Mouse (Mus musculus) v-Abl transformed pro-B cells (cell line): ENCODE results near the gene Braf.

Source experiments
- in situ Hi-C, 2 experiments: fragments of 400-800 bp; cut with MboI; formaldehyde crosslinking; loops; one replicate each; pipeline ENCODE4 v1.15.1; 2025; ENCODE audit not compliant: unreplicated experiment in 2 of 2

Braf gene

GRCm38 (mm10) chr6:39611296-39611695, 114.0 kb downstream of the Braf start:
- in situ Hi-C loops = loop anchor here (5.0 to 25.0 kb wide), 2 partner anchors 116 to 851 kb away; partner anchors contain the start of genes Braf (in 1 of the 2) and Ssbp1 (in 1 of the 2)

GRCm38 (mm10) chr6:39610207-39610606, 115.1 kb downstream of the Braf start:
- in situ Hi-C loops = loop anchor here (5.0 to 25.0 kb wide), 2 partner anchors 117 to 852 kb away; partner anchors contain the start of genes Braf (in 1 of the 2) and Ssbp1 (in 1 of the 2)

DNA sequence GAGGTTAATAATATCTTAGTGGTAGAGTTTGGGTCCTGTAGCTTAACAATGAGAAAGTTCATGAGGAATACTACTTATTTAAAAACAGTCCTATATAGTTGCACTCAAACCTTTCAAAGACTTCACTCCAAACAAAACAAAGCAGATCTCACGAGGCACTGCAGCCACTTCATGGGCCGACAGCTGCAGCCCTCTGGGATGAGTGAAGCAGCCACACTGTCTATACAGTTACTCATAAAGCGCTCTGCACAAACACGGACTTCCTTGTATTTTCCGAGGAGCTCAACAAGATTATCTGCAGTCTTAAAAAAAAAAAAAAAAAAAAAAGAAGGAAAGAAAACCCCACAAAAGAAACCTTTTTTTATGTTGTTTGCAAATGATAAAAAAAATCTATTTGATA, 117.9 kb downstream of the Braf start:
- in situ Hi-C loops = loop anchor here in 1 of 2 experiments (25.0 kb wide), 1 partner anchor 855 kb away; the partner anchor contains the start of gene Ssbp1

- in situ Hi-C loops = loop anchor here in 1 of 2 experiments (25.0 kb wide), 1 partner anchor 855 kb away; the partner anchor contains the start of gene Ssbp1
These were observed 118.4 kb downstream of the Braf start for GRCm38 (mm10) chr6:39606862-39607261.

GRCm38 (mm10) chr6:39606056-39606455, 119.2 kb downstream of the Braf start:
- in situ Hi-C loops = loop anchor here in 1 of 2 experiments (25.0 kb wide), 1 partner anchor 856 kb away; the partner anchor contains the start of gene Ssbp1

- in situ Hi-C loops = loop anchor here in 1 of 2 experiments (25.0 kb wide), 1 partner anchor 858 kb away; the partner anchor contains the start of gene Ssbp1
These were observed 120.7 kb downstream of the Braf start for GRCm38 (mm10) chr6:39604565-39604964.

GRCm38 (mm10) chr6:39601828-39602227, 123.4 kb downstream of the Braf start:
- in situ Hi-C loops = loop anchor here in 1 of 2 experiments (25.0 kb wide), 1 partner anchor 860 kb away; the partner anchor contains the start of gene Ssbp1

DNA sequence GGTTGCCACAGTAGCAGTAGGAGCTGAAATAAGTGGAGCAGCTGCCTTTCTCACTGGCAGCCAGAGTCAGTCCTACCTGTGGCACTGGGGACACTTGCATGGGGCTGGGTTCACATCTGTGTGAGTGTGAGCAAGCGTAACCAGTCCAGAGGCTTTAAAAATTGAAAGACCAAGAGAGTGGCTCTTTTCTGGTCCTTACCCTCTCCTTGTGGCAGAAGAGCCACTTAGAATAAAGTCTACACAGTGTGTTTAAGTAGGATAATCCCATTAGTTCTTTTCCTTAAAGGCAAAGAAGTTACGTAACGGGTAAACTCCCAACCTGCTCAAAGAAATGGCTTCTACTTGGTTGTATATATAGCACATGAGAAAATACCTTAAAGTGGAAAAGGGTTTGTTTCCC, 124.4 kb downstream of the Braf start:
- in situ Hi-C loops = loop anchor here in 1 of 2 experiments (25.0 kb wide), 1 partner anchor 861 kb away; the partner anchor contains the start of gene Ssbp1

- in situ Hi-C loops = no loop called here
These were observed 132.7 kb downstream of the Braf start, which contains the start of gene Ndufb2 for GRCm38 (mm10) chr6:39592401-39593214. Gene Ndufb2 (plus strand): TSS chr6:39592574.

GRCm38 (mm10) chr6:39591481-39591880, 133.8 kb downstream of the Braf start:
- in situ Hi-C loops = no loop called here

DNA sequence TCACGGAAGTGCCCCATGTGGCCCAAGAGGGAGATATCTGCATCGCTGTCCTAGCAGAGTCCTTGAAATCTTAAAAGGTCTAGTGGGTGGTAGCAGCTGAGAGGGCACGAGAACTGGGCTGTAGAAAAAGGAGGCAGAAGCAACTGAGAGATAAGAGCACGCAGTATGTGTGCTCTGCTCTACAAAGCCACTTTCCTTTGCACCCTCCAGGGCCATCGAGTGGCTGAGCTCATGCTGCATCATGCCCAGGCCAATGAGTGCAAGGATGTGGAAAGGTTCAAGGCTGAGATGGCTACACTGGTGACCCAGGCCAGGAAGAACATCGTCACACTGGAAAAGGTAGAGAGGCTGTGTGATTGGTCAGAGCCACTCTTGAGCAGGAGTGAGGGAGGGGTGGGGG, 139.7 kb downstream of the Braf start, which contains the start of gene Gm42420:
Gene Gm42420 (plus strand): TSS at position 237 of the 400 bp plus-strand sequence.
- in situ Hi-C loops = no loop called here

- in situ Hi-C loops = no loop called here
These were observed 144.0 kb downstream of the Braf start for GRCm38 (mm10) chr6:39581087-39581784.

DNA sequence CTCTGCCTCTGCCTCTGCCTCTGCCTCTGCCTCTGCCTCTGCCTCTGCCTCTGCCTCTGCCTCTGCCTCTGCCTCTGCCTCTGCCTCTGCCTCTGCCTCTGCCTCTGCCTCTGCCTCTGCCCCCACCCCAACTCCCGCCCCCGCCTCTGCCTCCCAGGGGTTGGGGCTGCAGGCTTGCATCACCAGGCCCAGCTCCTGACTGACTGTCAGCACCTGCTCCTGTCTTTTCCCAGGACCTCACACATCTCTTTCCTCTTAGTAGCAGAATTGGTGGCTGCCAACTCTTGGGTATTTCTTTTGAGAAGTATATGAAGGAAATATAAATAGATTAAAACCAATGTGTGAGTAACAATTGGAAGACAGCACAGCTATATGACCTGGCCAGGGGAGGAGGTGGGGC, 144.7 kb downstream of the Braf start:
- in situ Hi-C loops = no loop called here

- in situ Hi-C loops = loop anchor here (10.0 kb wide), 2 partner anchors 145 to 745 kb away; partner anchors contain the start of genes Agk (in 1 of the 2) and Braf (in 1 of the 2)
These were observed 145.7 kb downstream of the Braf start for GRCm38 (mm10) chr6:39579552-39579951.

DNA sequence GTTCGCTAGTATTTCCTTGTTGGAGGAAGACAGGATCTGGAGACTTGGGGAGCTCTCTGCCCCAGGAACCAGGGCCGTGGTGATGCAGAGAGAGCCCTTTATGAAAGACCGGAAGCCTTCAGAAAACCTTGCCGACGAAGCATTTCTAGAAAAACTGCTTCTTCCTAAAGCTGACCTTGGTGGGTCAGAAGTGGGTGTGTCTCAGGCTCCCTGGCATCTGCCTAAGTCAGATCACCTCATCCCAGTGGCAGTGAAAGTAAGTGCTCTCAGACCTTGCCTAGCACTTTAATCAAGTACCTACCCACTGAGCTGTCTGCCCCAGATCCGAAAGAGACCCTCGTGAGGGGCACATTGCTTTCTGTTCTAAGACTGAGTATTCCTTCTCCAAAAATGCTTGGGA, 150.3 kb downstream of the Braf start:
- in situ Hi-C loops = loop anchor here (10.0 to 25.0 kb wide), 4 partner anchors 150 to 750 kb away; partner anchors contain the start of genes Agk (in 1 of the 2) and Braf (in 1 of the 2)

DNA sequence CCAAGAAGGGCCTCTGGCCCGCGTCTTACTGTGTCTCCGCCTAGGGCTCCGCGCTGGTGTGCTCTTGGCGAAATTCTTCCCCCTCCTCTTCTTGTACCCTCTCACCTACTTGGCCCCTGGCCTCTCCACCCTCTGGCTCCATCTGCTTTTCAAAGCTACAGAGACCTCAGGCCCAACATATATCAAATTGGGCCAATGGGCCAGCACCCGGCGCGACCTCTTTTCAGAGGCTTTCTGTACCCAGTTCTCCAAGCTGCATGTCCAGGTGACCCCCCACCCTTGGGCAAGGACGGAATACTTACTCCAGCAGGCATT, 150.8 kb downstream of the Braf start:
- in situ Hi-C loops = loop anchor here (10.0 to 25.0 kb wide), 4 partner anchors 150 to 750 kb away; partner anchors contain the start of genes Agk (in 1 of the 2) and Braf (in 1 of the 2)

DNA sequence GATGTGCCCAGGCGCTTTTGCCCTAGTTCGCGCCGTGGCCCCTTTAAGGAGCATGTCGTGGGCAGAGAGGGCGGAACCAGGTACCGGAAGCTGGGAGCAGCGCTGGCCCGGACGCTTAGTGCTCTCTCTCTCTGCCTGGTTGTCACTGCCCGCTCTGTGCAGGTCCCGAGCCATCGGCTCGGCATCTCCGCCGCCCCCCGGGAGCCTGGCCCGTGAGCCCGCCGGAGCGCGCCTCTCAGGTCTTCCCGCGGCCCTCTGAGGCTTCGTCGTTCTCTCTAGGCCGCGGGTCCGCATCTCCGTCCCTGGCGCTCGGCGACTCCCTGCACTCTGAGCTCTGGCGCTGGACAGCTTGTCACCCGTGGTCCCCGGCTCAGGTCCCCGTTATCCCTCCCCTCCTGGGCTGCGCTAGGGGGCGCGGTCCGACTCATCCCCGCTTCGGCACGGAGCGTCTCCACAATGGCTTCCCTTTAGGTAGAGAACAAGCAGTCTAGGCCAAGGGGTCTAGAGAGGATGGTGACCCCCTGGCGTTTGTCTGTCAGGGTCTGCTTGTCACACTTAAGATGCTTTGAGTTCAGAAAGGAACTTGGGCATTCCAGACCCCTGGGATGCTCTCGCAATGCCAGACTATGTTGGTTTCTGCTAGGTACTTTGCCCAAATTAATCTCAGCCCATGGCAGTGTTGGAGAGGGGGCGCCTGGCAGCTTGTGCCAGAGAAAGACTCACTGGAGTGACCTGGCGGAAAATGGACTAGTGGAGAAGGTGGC, 151.3 kb downstream of the Braf start, which contains the start of gene Adck2:
Gene Adck2 (plus strand): TSS at position 83 of the 764 bp plus-strand sequence.
- in situ Hi-C loops = loop anchor here (10.0 to 25.0 kb wide), 4 partner anchors 151 to 751 kb away; partner anchors contain the start of genes Agk (in 1 of the 2) and Braf (in 1 of the 2)

GRCm38 (mm10) chr6:39570426-39570825, 154.8 kb downstream of the Braf start:
- in situ Hi-C loops = loop anchor here (10.0 to 25.0 kb wide), 4 partner anchors 154 to 754 kb away; partner anchors contain the start of genes Agk (in 1 of the 2) and Braf (in 1 of the 2)

- in situ Hi-C loops = loop anchor here (5.0 to 25.0 kb wide), 5 partner anchors 100 to 383 kb away; no protein-coding TSS in a partner anchor
These were observed 157.7 kb downstream of the Braf start for GRCm38 (mm10) chr6:39567528-39567927.
